Mouse (Mus musculus) embryonic stem cell, embryonic (primary cell): Measurements from ENCODE around the gene Kdm6a.

Experiments used
- CTCF ChIA-PET, 4 experiments: fragments of 300-600 bp in 2 of 4; fragments of 350-600 bp in 2 of 4; sonication (Branson Sonifier 250); formaldehyde crosslinking; loops; one replicate each; lab custom pipeline; 2022; ENCODE audit warnings: inconsistent platforms in 2 of 4; lab: Charles Lee
- POLR2A ChIA-PET, 4 experiments: fragments of 300-600 bp in 2 of 4; fragments of 350-600 bp in 2 of 4; sonication (Branson Sonifier 250); formaldehyde crosslinking; loops; one replicate each; lab custom pipeline; 2022; ENCODE audit warnings: antibody characterized with exemption in 4 of 4, inconsistent platforms in 1 of 4; lab: Charles Lee

The Kdm6a gene

GRCm38 (mm10) chrX:18162192-18162857 lies at the start of gene Kdm6a:
TSS of gene Kdm6a (plus strand) at chrX:18162575.
- CTCF ChIA-PET: no interaction called here
- POLR2A ChIA-PET: interaction anchor here in 3 of 4 experiments (0.6 to 3.1 kb wide), 25 partner anchors 9 to 911 kb away, joined by 3 to 23 read pairs (median 3); partner anchors contain the start of gene Fundc1 (in 1 of the 3)

GRCm38 (mm10) chrX:18145557-18145956 lies 16.8 kb upstream of the Kdm6a start, which contains the start of gene Dusp21:
TSS of gene Dusp21 (plus strand) at chrX:18145857.
- ChIA-PET CTCF (interaction anchor here in 1 of 4 experiments (0.6 kb wide), 1 partner anchor 65 kb away, joined by 7 read pairs; no protein-coding TSS in a partner anchor), POLR2A (no interaction called here)

GRCm38 (mm10) chrX:18160734-18161442 lies 1.5 kb upstream of the Kdm6a start:
- ChIA-PET CTCF (no interaction called here), POLR2A (interaction anchor here in 2 of 4 experiments (0.6 to 3.1 kb wide), 4 partner anchors 18 to 640 kb away, joined by 3 to 23 read pairs (median 5); partner anchors contain the start of gene Fundc1 (in 1 of the 2))

DNA sequence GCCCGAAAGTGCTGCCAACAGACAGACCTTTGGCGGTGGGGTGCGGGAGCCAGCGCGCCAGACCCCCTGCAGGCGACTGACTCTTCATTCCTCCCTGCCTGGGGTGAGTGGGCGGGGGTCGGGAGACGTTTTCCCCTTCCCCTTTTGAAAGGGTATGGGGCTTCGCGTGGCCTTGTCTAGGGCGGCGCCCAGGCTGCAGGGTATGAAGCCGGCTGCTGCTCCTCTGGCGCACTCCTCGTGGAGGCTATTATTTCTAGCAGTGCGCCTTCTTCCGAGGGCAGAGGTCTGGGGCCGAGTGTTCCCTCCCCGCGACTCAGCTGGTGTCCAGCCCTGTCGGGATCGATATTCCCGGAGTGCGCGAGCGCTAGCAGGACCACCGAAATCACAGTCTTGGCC lies 581 bp upstream of the Kdm6a start:
- ChIA-PET POLR2A (interaction anchor here in 3 of 4 experiments (0.6 to 3.1 kb wide), 20 partner anchors 9 to 910 kb away, joined by 3 to 23 read pairs (median 4); partner anchors contain the start of gene Fundc1 (in 1 of the 3)), CTCF (no interaction called here)

- CTCF ChIA-PET: no interaction called here
- POLR2A ChIA-PET: interaction anchor here in 3 of 4 experiments (0.6 to 3.1 kb wide), 28 partner anchors 8 to 912 kb away, joined by 3 to 23 read pairs (median 4); partner anchors contain the start of gene Fundc1 (in 1 of the 3)
Measured at GRCm38 (mm10) chrX:18162861-18163731, 721 bp downstream of the Kdm6a start.

GRCm38 (mm10) chrX:18163917-18164624 lies 1.7 kb downstream of the Kdm6a start:
- CTCF ChIA-PET: no interaction called here
- POLR2A ChIA-PET: interaction anchor here in 2 of 4 experiments (0.6 to 2.8 kb wide), 6 partner anchors 9 to 63 kb away, joined by 3 to 13 read pairs (median 6); no protein-coding TSS in a partner anchor

DNA sequence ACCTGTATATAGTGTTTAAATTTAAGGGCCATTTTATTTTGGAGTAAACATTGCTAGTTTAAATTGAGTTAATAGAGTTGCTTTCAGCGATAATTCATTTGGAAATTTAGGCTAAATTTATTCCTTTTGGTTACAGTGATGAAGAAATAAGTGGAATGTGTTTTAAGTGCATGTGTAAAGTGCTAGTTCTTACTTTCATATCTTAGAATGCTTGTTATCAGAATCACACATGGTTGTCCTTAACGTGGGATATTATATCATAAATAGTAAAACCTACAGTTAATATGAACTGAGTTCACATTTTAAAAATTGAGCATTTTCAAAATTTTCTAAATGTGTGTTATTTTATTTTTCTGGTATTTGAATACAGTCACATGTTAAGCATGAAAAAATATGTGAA lies 2.7 kb downstream of the Kdm6a start:
- ChIA-PET POLR2A (interaction anchor here in 3 of 4 experiments (0.6 to 2.8 kb wide), 5 partner anchors 12 to 109 kb away, joined by 3 to 13 read pairs (median 7); no protein-coding TSS in a partner anchor), CTCF (interaction anchor here in 1 of 4 experiments (0.5 kb wide), 1 partner anchor 118 kb away, joined by 4 read pairs; no protein-coding TSS in a partner anchor)

- POLR2A ChIA-PET: interaction anchor here in 1 of 4 experiments (6.1 kb wide), 1 partner anchor 12 kb away, joined by 42 read pairs; no protein-coding TSS in a partner anchor
- CTCF ChIA-PET: no interaction called here
Measured at GRCm38 (mm10) chrX:18166961-18167360, 4.6 kb downstream of the Kdm6a start.

DNA sequence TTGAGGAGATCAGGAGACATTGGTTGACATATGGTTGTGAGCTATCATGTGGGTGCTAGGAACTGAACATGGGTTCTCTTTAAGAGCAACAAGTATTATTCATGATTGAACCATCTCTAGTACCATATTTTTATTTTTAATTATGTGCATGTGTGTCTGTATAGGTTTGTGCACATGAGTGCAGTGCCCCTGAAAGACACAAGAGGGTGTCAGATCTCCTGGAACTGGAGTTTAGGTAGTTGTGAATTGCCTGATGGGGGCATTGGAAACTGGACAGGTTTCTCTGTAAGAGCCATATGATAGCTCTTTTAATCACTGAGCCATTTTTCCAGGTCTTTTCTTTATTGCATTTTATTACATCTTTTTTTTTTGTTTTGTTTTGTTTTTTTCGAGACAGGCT lies 6.6 kb downstream of the Kdm6a start:
- ChIA-PET POLR2A (interaction anchor here in 3 of 4 experiments (1.0 to 6.1 kb wide), 5 partner anchors 8 to 21 kb away, joined by 3 to 42 read pairs (median 6); no protein-coding TSS in a partner anchor), CTCF (no interaction called here)

DNA sequence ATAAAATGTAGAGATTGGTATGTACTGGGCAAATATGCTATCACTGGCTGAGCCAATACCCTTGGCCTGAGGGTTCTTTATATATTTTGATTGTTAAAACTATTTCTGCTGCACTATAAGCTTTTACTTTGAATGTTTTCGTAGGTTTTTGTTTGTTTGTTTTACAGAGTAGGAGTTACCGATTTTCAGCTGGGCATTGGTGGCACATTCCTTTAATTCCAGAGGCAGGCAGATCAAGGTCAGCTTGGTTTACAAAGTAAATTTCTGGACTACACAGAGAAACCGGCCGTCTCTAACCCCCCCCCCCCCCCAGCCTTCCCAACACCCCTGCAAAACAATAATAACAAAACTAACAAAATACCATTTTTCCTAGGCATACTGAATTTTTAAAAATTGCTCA lies 12.5 kb downstream of the Kdm6a start:
- POLR2A ChIA-PET: interaction anchor here in 2 of 4 experiments (0.6 to 2.5 kb wide), 7 partner anchors 11 to 921 kb away, joined by 3 to 7 read pairs (median 3); partner anchors contain the start of gene Kdm6a (in 2 of the 2)
- CTCF ChIA-PET: no interaction called here

- ChIA-PET CTCF (no interaction called here), POLR2A (interaction anchor here in 3 of 4 experiments (0.6 to 4.8 kb wide), 8 partner anchors 8 to 27 kb away, joined by 3 to 42 read pairs (median 8); partner anchors contain the start of gene Kdm6a (in 2 of the 3))
Measured at GRCm38 (mm10) chrX:18177803-18178202, 15.4 kb downstream of the Kdm6a start.

DNA sequence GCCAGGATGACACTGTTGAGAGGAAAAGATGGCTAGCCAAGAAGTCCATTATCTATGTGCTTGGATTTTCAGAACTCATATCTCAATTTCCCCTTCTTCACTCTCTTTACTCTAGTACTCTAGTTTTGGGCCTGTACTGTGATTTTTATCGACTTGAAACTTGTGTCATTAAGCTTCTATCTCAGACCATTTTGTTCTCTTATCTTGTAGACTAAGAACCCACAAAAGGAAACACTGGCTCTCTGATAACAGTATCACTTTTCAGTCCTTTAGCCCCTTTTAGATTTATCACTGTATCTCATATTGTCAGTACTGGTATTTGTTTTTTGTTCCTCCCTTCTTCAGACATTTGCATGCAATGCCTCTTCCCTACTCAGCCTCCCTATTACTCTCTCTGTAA lies 17.1 kb downstream of the Kdm6a start:
- CTCF ChIA-PET: no interaction called here
- POLR2A ChIA-PET: interaction anchor here in 2 of 4 experiments (0.6 to 4.8 kb wide), 7 partner anchors 8 to 28 kb away, joined by 3 to 42 read pairs (median 6); partner anchors contain the start of gene Kdm6a (in 2 of the 2)

DNA sequence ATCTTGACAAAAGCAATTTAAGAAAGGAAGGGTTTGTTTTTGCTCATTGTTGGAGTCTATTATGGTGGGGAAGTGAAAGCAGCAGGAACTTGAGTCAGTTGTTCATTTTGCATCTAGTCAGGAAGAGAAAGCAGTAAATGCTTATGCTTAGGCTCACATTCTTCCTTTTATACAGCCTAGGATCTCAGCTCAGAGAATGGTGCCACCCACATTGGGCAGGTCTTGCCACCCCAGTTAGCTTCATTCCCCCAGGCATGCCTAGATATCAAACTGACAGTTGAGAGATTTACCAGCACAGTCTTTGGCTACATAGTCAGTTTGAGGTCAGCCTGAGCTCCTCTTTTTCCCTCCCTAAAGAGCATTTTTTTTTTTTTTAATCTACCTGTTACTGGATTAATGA lies 24.8 kb downstream of the Kdm6a start:
- ChIA-PET POLR2A (interaction anchor here in 2 of 4 experiments (1.2 to 2.0 kb wide), 3 partner anchors 8 to 25 kb away, joined by 4 to 6 read pairs (median 5); partner anchors contain the start of gene Kdm6a (in 2 of the 2)), CTCF (no interaction called here)

DNA sequence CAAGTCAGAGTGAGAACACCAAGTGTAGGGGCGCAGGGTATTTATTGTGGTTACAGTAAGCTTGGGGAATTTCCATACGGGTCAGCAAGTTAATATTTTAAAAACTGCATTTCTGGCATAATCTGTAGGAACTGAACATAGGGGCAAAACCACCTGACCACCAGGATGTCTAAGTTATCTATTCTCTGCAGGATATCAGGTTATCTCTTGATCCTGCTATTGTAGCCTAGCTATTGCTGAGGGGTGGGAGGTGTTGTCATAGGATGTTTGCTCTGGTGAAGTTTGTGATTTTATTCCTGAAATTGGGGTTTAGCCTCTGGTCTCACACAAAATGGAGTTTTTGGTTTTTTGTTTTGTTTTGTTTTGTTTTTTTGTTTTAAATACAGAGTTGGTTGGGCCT lies 25.9 kb downstream of the Kdm6a start:
- ChIA-PET CTCF (no interaction called here), POLR2A (interaction anchor here in 2 of 4 experiments (1.0 to 2.0 kb wide), 4 partner anchors 9 to 26 kb away, joined by 3 to 6 read pairs (median 4); partner anchors contain the start of gene Kdm6a (in 2 of the 2))

- CTCF ChIA-PET: no interaction called here
- POLR2A ChIA-PET: no interaction called here
Measured at GRCm38 (mm10) chrX:18239572-18239971, 77.2 kb downstream of the Kdm6a start.

GRCm38 (mm10) chrX:18250621-18251020 lies 88.2 kb downstream of the Kdm6a start:
- CTCF ChIA-PET: no interaction called here
- POLR2A ChIA-PET: no interaction called here

GRCm38 (mm10) chrX:18254767-18255166 lies 92.4 kb downstream of the Kdm6a start:
- POLR2A ChIA-PET: interaction anchor here in 1 of 4 experiments (0.6 kb wide), 1 partner anchor 154 kb away, joined by 3 read pairs; no protein-coding TSS in a partner anchor
- CTCF ChIA-PET: interaction anchor here (0.6 to 1.3 kb wide), 4 partner anchors 8 to 707 kb away, joined by 3 to 9 read pairs (median 3); no protein-coding TSS in a partner anchor
